Mouse (Mus musculus): ENCODE data around the gene Rasd2.

DNA sequence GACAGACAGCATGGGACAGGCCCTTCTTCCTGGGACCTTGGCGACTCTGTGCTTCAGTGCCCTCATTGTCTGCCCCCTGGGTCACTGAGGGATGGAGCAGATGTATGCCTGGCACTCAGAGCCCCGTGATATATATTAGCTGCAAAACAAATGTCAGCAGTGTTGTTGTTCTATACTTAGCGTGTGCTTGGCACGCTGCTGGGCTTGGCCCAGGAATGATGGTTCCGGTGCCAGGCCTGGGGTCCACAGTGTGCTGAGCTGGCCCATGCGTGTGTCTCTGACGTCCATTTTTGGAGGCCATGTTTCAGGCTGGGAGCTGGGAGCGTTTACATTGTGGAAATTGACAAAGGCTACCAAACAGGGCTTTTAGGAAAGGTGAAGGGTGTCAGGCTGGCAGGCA is 3.1 kb downstream of the Rasd2 start:
- TF ChIP-seq CTCF (IDR thresholded peaks at IDR 0.05; ENCODE audit: borderline replicate concordance, extremely low read depth, insufficient read depth, insufficient read length) (no peak), POLR2A (IDR thresholded peaks at IDR 0.05; ENCODE audit: borderline replicate concordance, extremely low read depth, insufficient read depth, insufficient read length, poor library complexity, severe bottlenecking) (no peak)
